Mouse (Mus musculus): ENCODE data around the gene Dnajb4. TPM values are rescaled to one million over a fixed set of nuclear protein-coding genes. Genes with fewer than 3 reads are reported as not detected.
"Not testable (repeated sequence)": the region's sequence is repeated elsewhere in the genome, so short reads cannot be mapped to it uniquely, and the experiment has no call there.

Gene Dnajb4
- polyA plus RNA-seq, 1 experiment from 2014 or later: 25.9 TPM

- Histone ChIP-seq H3K9ac (replicated peaks) (no peak overlapping the region), H3K27me3 (ENCODE audit: insufficient read depth, low read length) (no peaks in the 10 kb centered on the region), H3K27ac (ENCODE audit: low read depth) (no peak overlapping the region), H3K9me3 (ENCODE audit: low read length) (no peaks in the 10 kb centered on the region), H3K36me3 (replicated peaks; ENCODE audit: insufficient read depth, low read length) (no peaks in the 10 kb centered on the region), H3K4me2 (ENCODE audit: low read depth, low read length) (no peak overlapping the region), H3K4me1 (ENCODE audit: insufficient read depth) (no peaks in the 10 kb centered on the region), H3K4me3 (ENCODE audit: low read depth, low read length) (no peak overlapping the region)
- ATAC-seq (no peak), DNase-seq (no peak)
- WGBS (ENCODE audit: insufficient replicate concordance): 69% methylated on average over 3 of the region's 3 CpGs
- TF ChIP-seq CTCF (IDR thresholded peaks at IDR 0.05; ENCODE audit: low read depth): no peak
Measured at GRCm38 (mm10) chr3:152142146-152142545, 68.0 kb downstream of the Dnajb4 start.

- not testable (repeated sequence) for H3K9ac ChIP-seq (replicated peaks); H3K36me3 ChIP-seq (replicated peaks; ENCODE audit: insufficient read depth, low read length); H3K4me1 ChIP-seq (ENCODE audit: insufficient read depth); DNase-seq; H3K4me3 ChIP-seq (ENCODE audit: low read depth, low read length); H3K4me2 ChIP-seq (ENCODE audit: low read depth, low read length); H3K27me3 ChIP-seq (ENCODE audit: insufficient read depth, low read length); H3K9me3 ChIP-seq (ENCODE audit: low read length); ATAC-seq; H3K27ac ChIP-seq (ENCODE audit: low read depth)
- WGBS (ENCODE audit: insufficient replicate concordance): 85% methylated on average over 3 of the region's 3 CpGs
Measured at GRCm38 (mm10) chr3:152139308-152139707, 70.8 kb downstream of the Dnajb4 start.

- not testable (repeated sequence) for H3K4me3 ChIP-seq (ENCODE audit: low read depth, low read length); H3K4me2 ChIP-seq (ENCODE audit: low read depth, low read length); H3K36me3 ChIP-seq (replicated peaks; ENCODE audit: insufficient read depth, low read length); H3K27ac ChIP-seq (ENCODE audit: low read depth); H3K9me3 ChIP-seq (ENCODE audit: low read length); ATAC-seq; DNase-seq; H3K9ac ChIP-seq (replicated peaks); H3K4me1 ChIP-seq (ENCODE audit: insufficient read depth); H3K27me3 ChIP-seq (ENCODE audit: insufficient read depth, low read length)
- 89% methylated on average over 16 of the region's 16 CpGs for WGBS (ENCODE audit: insufficient replicate concordance)
Measured at GRCm38 (mm10) chr3:152136106-152136505, 74.0 kb downstream of the Dnajb4 start.

- Histone ChIP-seq H3K27me3 (ENCODE audit: insufficient read depth, low read length) (no peaks in the 10 kb centered on the region), H3K4me3 (ENCODE audit: low read depth, low read length) (no peak overlapping the region), H3K9ac (replicated peaks) (no peak overlapping the region), H3K4me1 (ENCODE audit: insufficient read depth) (no peaks in the 10 kb centered on the region), H3K27ac (ENCODE audit: low read depth) (no peak overlapping the region), H3K4me2 (ENCODE audit: low read depth, low read length) (no peak overlapping the region), H3K36me3 (replicated peaks; ENCODE audit: insufficient read depth, low read length) (no peaks in the 10 kb centered on the region), H3K9me3 (ENCODE audit: low read length) (no peaks in the 10 kb centered on the region)
- WGBS (ENCODE audit: insufficient replicate concordance): 41% methylated on average over 9 of the region's 9 CpGs
- DNase-seq (no peak), ATAC-seq (no peak)
- TF ChIP-seq EP300 (IDR thresholded peaks at IDR 0.05; ENCODE audit: low read depth) (no peak), CTCF (IDR thresholded peaks at IDR 0.05; ENCODE audit: low read depth) (no peak)
Measured at GRCm38 (mm10) chr3:152133621-152134020, 76.5 kb downstream of the Dnajb4 start.

DNA sequence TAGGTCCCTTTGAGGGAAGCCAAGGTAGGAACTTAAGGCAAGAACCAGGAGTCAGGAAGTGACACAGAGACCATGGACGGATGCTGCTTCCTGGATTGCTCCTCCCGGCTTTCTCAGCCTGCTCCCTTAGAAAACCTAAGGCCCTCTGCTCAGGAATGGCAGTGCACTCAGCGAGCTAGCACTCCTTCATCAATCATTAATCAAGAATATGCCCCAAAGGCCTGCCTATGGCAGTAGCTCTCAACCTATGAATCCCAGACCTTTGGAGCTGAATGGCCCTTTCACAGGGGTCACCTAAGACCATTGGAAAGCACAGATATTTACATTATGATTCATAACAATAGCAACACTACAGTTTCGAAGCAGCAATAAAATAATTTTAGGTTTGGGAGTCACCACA lies 79.1 kb downstream of the Dnajb4 start:
- DNase-seq (no peak), ATAC-seq (no peak)
- Histone ChIP-seq H3K4me1 (ENCODE audit: insufficient read depth) (no peaks in the 10 kb centered on the region), H3K36me3 (replicated peaks; ENCODE audit: insufficient read depth, low read length) (no peaks in the 10 kb centered on the region), H3K9me3 (ENCODE audit: low read length) (no peaks in the 10 kb centered on the region), H3K27ac (ENCODE audit: low read depth) (no peak overlapping the region), H3K27me3 (ENCODE audit: insufficient read depth, low read length) (no peaks in the 10 kb centered on the region), H3K9ac (replicated peaks) (no peak overlapping the region), H3K4me3 (ENCODE audit: low read depth, low read length) (no peak overlapping the region), H3K4me2 (ENCODE audit: low read depth, low read length) (no peak overlapping the region)
- TF ChIP-seq EP300 (IDR thresholded peaks at IDR 0.05; ENCODE audit: low read depth) (no peak), CTCF (IDR thresholded peaks at IDR 0.05; ENCODE audit: low read depth) (no peak)
- WGBS (ENCODE audit: insufficient replicate concordance): 60% methylated on average over 4 of the region's 4 CpGs

- not testable (repeated sequence) for H3K4me3 ChIP-seq (ENCODE audit: low read depth, low read length); H3K9ac ChIP-seq (replicated peaks); H3K4me2 ChIP-seq (ENCODE audit: low read depth, low read length); DNase-seq; ATAC-seq; H3K9me3 ChIP-seq (ENCODE audit: low read length); H3K27me3 ChIP-seq (ENCODE audit: insufficient read depth, low read length); H3K27ac ChIP-seq (ENCODE audit: low read depth); H3K4me1 ChIP-seq (ENCODE audit: insufficient read depth); H3K36me3 ChIP-seq (replicated peaks; ENCODE audit: insufficient read depth, low read length)
- 90% methylated on average over 4 of the region's 4 CpGs for WGBS (ENCODE audit: insufficient replicate concordance)
Measured at GRCm38 (mm10) chr3:152129426-152129825, 80.7 kb downstream of the Dnajb4 start.

- no peak for TF ChIP-seq EP300 (IDR thresholded peaks at IDR 0.05; ENCODE audit: low read depth)
- no peak for TF ChIP-seq CTCF (IDR thresholded peaks at IDR 0.05; ENCODE audit: low read depth)
- no peak for DNase-seq
- Histone ChIP-seq H3K27me3 (ENCODE audit: insufficient read depth, low read length) (no peaks in the 10 kb centered on the region), H3K4me1 (ENCODE audit: insufficient read depth) (no peaks in the 10 kb centered on the region), H3K4me2 (ENCODE audit: low read depth, low read length) (no peak overlapping the region), H3K36me3 (replicated peaks; ENCODE audit: insufficient read depth, low read length) (no peaks in the 10 kb centered on the region), H3K9ac (replicated peaks) (no peak overlapping the region), H3K4me3 (ENCODE audit: low read depth, low read length) (no peak overlapping the region), H3K27ac (ENCODE audit: low read depth) (no peak overlapping the region), H3K9me3 (ENCODE audit: low read length) (no peaks in the 10 kb centered on the region)
- ATAC-seq: no peak
- WGBS (ENCODE audit: insufficient replicate concordance): 79% methylated on average over 7 of the region's 7 CpGs
Measured at GRCm38 (mm10) chr3:152128631-152129030, 81.5 kb downstream of the Dnajb4 start.

Other genes starting within 250 kb of the Dnajb4 start
- 3.5 and 5.0 TPM in 2 replicates for gene Gipc2, start 44.1 kb downstream of the Dnajb4 start, polyA plus RNA-seq (2015; fragmentation: Nextera tagmentation; extraction: Ambion mirVana)
- 33.5 and 37.1 TPM in 2 replicates for gene Fubp1, start 120 bp upstream of the Dnajb4 start, polyA plus RNA-seq (2015; fragmentation: Nextera tagmentation; extraction: Ambion mirVana)
- gene Nexn, start 56.0 kb upstream of the Dnajb4 start, polyA plus RNA-seq (2015; fragmentation: Nextera tagmentation; extraction: Ambion mirVana): 1.1 and 2.4 TPM in 2 replicates
- 2.6 and 3.2 TPM in 2 replicates for gene Miga1, start 130.1 kb upstream of the Dnajb4 start, polyA plus RNA-seq (2015; fragmentation: Nextera tagmentation; extraction: Ambion mirVana)
- gene Usp33, start 136.2 kb upstream of the Dnajb4 start, polyA plus RNA-seq (2015; fragmentation: Nextera tagmentation; extraction: Ambion mirVana): 11.1 and 13.6 TPM in 2 replicates
- gene Zzz3, start 185.2 kb upstream of the Dnajb4 start, polyA plus RNA-seq (2015; fragmentation: Nextera tagmentation; extraction: Ambion mirVana): 11.4 and 11.6 TPM in 2 replicates

Data from liver, postnatal 0 days (tissue).